In genomic region chr6:82872332-82872707, GRCm38 (mm10) we compare ENCODE assay signal across 12 mouse cellular contexts.
A peak's percentile ranks its signal among the peaks of the same experiment; 100 is the strongest.
DNase-seq lines count a peak whose midpoint lies in the region; ATAC-seq and TF ChIP-seq lines count a peak whose summit lies in the region.
"Had no signal": no experiment of that assay in that cellular context is flagged by ENCODE, and none has a peak within 500 bp of the region (broad histone marks: within the 10 kb centered on the region; RNA-seq: fewer than 3 reads in every experiment).

No protein-coding gene starts in this region.

- intact Hi-C loops in left cerebral cortex, adult 2 months (cut with DNase I), result no loop called here

- no peak for TF ChIP-seq POLR2A in bone marrow, adult 2 months (IDR thresholded peaks at IDR 0.05; ENCODE audit: borderline replicate concordance, control insufficient read depth, low read depth, low read length)

- peak overlapping the region; percentile 36; the same call in 1 of the 2 replicates for H3K4me2 ChIP-seq in liver, embryonic 11.5 days
- no peak overlapping the region for H3K4me2 ChIP-seq in intestine, embryonic 16.5 days (ENCODE audit: low read depth, low read length)
- H3K4me2 ChIP-seq in stomach, embryonic 15.5 days, result no peak overlapping the region
- no peak overlapping the region for H3K4me2 ChIP-seq in midbrain, embryonic 16.5 days (ENCODE audit: low read length)
- H3K4me2 ChIP-seq: midbrain, embryonic 12.5 days had no signal

- no peaks in the 10 kb centered on the region for H3K36me3 ChIP-seq in liver, embryonic 11.5 days (ENCODE audit: control insufficient read depth, insufficient read depth, low read length)
- H3K36me3 ChIP-seq in intestine, embryonic 16.5 days (ENCODE audit: control insufficient read depth, insufficient read depth, low read length), result no peaks in the 10 kb centered on the region
- no peaks in the 10 kb centered on the region for H3K36me3 ChIP-seq in stomach, embryonic 15.5 days
- no peaks in the 10 kb centered on the region for H3K36me3 ChIP-seq in midbrain, embryonic 16.5 days (ENCODE audit: control insufficient read depth, insufficient read depth, low read length)
- H3K36me3 ChIP-seq: midbrain, embryonic 12.5 days had no signal

- TF ChIP-seq CTCF in bone marrow, adult 2 months (IDR thresholded peaks at IDR 0.05; ENCODE audit: control insufficient read depth, insufficient read depth, low read length), result no peak
- no peak for TF ChIP-seq CTCF in left cerebral cortex, adult 2 months (IDR thresholded peaks at IDR 0.05)

- H3K27me3 ChIP-seq in liver, embryonic 11.5 days (replicated peaks; ENCODE audit: control insufficient read depth, insufficient read depth, low read length), result no peaks in the 10 kb centered on the region
- H3K27me3 ChIP-seq in intestine, embryonic 16.5 days (replicated peaks; ENCODE audit: control insufficient read depth, insufficient read depth, low read length), result no peaks in the 10 kb centered on the region
- no peaks in the 10 kb centered on the region for H3K27me3 ChIP-seq in stomach, embryonic 15.5 days (replicated peaks)
- H3K27me3 ChIP-seq in midbrain, embryonic 16.5 days (ENCODE audit: control insufficient read depth, insufficient read depth, low read depth, low read length), result no peaks in the 10 kb centered on the region
- H3K27me3 ChIP-seq: midbrain, embryonic 12.5 days had no signal

- H3K9ac ChIP-seq in liver, embryonic 11.5 days (ENCODE audit: low read depth, low read length), result no peak overlapping the region
- no peak overlapping the region for H3K9ac ChIP-seq in intestine, embryonic 16.5 days (ENCODE audit: low read depth, low read length)
- no peak overlapping the region for H3K9ac ChIP-seq in stomach, embryonic 15.5 days
- no peak overlapping the region for H3K9ac ChIP-seq in midbrain, embryonic 16.5 days (ENCODE audit: low read depth, low read length)
- H3K9ac ChIP-seq: midbrain, embryonic 12.5 days had no signal

- DNase-seq in liver, embryonic 11.5 days (ENCODE audit: low spot score), result no peak
- no peak for DNase-seq in liver
- no peak for DNase-seq in left cerebral cortex, adult 2 months (ENCODE audit: extremely low spot score in 1 of 2, low spot score in 2 of 2)
- DNase-seq: adrenal gland, postnatal 25 days; layer of hippocampus, adult 9-11 months; thymus, adult 18-20 months had no signal

- no peak overlapping the region for H3K4me3 ChIP-seq in liver, embryonic 11.5 days (ENCODE audit: low read depth, low read length)
- H3K4me3 ChIP-seq in bone marrow, adult 2 months (replicated peaks; ENCODE audit: control insufficient read depth, low read depth, low read length), result no peak overlapping the region
- H3K4me3 ChIP-seq in intestine, embryonic 16.5 days (ENCODE audit: low read length), result no peak overlapping the region
- H3K4me3 ChIP-seq in stomach, embryonic 15.5 days (replicated peaks), result no peak overlapping the region
- H3K4me3 ChIP-seq in midbrain, embryonic 16.5 days (ENCODE audit: low read depth, low read length), result no peak overlapping the region
- H3K4me3 ChIP-seq in left cerebral cortex, adult 2 months, result no peak overlapping the region
- H3K4me3 ChIP-seq: midbrain, embryonic 12.5 days had no signal

- WGBS in liver, embryonic 11.5 days, result 42% methylated on average over 6 of the region's 6 CpGs
- 7% methylated on average over 6 of the region's 6 CpGs for WGBS in bone marrow, adult 2 months
- 81% methylated on average over 6 of the region's 6 CpGs for WGBS in intestine, embryonic 16.5 days
- WGBS in stomach, embryonic 15.5 days, result 63% methylated on average over 6 of the region's 6 CpGs
- WGBS in midbrain, embryonic 16.5 days, result 90% methylated on average over 6 of the region's 6 CpGs

- no peak for ATAC-seq in liver, embryonic 11.5 days (replicated peaks; ENCODE audit: low FRiP score)
- ATAC-seq in intestine, embryonic 16.5 days, result peak; percentile 8; the same call in 1 of the 2 replicates
- no peak for ATAC-seq in stomach, embryonic 15.5 days (ENCODE audit: insufficient read depth, low FRiP score, low read depth)
- no peak for ATAC-seq in midbrain, embryonic 16.5 days
- ATAC-seq: hindbrain, embryonic 16.5 days had no signal

- H3K9me3 ChIP-seq in liver, embryonic 11.5 days (ENCODE audit: control insufficient read depth, low read length), result no peaks in the 10 kb centered on the region
- no peaks in the 10 kb centered on the region for H3K9me3 ChIP-seq in intestine, embryonic 16.5 days (ENCODE audit: control insufficient read depth, low read length)
- no peaks in the 10 kb centered on the region for H3K9me3 ChIP-seq in stomach, embryonic 15.5 days
- no peaks in the 10 kb centered on the region for H3K9me3 ChIP-seq in midbrain, embryonic 16.5 days (replicated peaks; ENCODE audit: control insufficient read depth, low read length, poor library complexity, severe bottlenecking)
- H3K9me3 ChIP-seq: midbrain, embryonic 12.5 days had no signal

- no peak overlapping the region for H3K27ac ChIP-seq in liver, embryonic 11.5 days (ENCODE audit: low read depth, low read length)
- peak overlapping the region; percentile 68; the same call in 1 of the 2 replicates for H3K27ac ChIP-seq in bone marrow, adult 2 months (ENCODE audit: control insufficient read depth, insufficient read depth, low read depth, low read length, poor library complexity)
- 0 out of 2 replicates have a peak overlapping the region, but pooled peaks have one; percentile 7 for H3K27ac ChIP-seq in intestine, embryonic 16.5 days (ENCODE audit: low read length)
- H3K27ac ChIP-seq in stomach, embryonic 15.5 days, result peak overlapping the region; percentile 5; the same call in 1 of the 2 replicates
- H3K27ac ChIP-seq in midbrain, embryonic 16.5 days (ENCODE audit: low read length), result no peak overlapping the region
- no peak overlapping the region for H3K27ac ChIP-seq in left cerebral cortex, adult 2 months
- H3K27ac ChIP-seq: midbrain, embryonic 12.5 days had no signal

- peaks cover 5% of the 10 kb centered on the region for H3K4me1 ChIP-seq in liver, embryonic 11.5 days (replicated peaks; ENCODE audit: control insufficient read depth, insufficient read depth, low read length)
- peaks cover 3% of the 10 kb centered on the region for H3K4me1 ChIP-seq in bone marrow, adult 2 months (ENCODE audit: control insufficient read depth, insufficient read depth, low read length)
- peaks cover 4% of the 10 kb centered on the region; the same call in 1 of the 2 replicates for H3K4me1 ChIP-seq in intestine, embryonic 16.5 days (ENCODE audit: control insufficient read depth, insufficient read depth, low read length)
- H3K4me1 ChIP-seq in stomach, embryonic 15.5 days, result peaks cover 3% of the 10 kb centered on the region; the same call in 1 of the 2 replicates
- H3K4me1 ChIP-seq in midbrain, embryonic 16.5 days (ENCODE audit: control insufficient read depth, insufficient read depth, low read length), result no peaks in the 10 kb centered on the region
- H3K4me1 ChIP-seq: midbrain, embryonic 12.5 days had no signal

Comparison
In these comparisons a context has a peak if more than half of its experiments do, and no peak if none do; other contexts are left out.
1. H3K27ac ChIP-seq: peak in bone marrow, adult 2 months (single experiment), intestine, embryonic 16.5 days (single experiment) and stomach, embryonic 15.5 days (single experiment); none in liver, embryonic 11.5 days (single experiment), midbrain, embryonic 16.5 days (single experiment) and left cerebral cortex, adult 2 months (single experiment).